Mouse (Mus musculus) embryo, embryonic 9.5 days (tissue): ENCODE measurements around the gene Jade2.
"Not testable (repeated sequence)": the region's sequence is repeated elsewhere in the genome, so short reads cannot be mapped to it uniquely, and the experiment has no call there.

Experiments used
- DNase-seq: peaks from one replicate; pipeline ENCODE4 v3.0.0-alpha.2; 2017; ENCODE audit errors: extremely low spot score

Gene Jade2

DNA sequence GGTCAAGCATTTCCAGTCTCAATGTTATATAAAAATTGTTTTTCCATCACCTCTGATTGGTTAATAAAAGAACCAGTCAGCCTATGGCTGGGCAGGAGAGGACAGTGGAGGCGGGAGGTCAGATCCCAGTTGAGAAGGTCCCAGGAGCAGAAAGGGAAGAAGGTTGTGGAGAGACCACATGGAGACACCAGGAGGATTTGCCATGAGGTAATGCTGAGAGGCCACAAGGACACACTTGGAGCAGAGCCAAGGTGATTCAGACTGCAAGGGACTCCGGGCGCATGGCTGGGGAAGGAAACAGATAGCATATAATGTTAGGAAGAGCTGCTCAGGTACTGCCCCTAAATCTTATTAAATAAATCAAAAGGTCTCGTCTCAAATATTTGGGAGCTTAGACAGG lies 61.2 kb downstream of the Jade2 start:
- DNase-seq = no peak

- DNase-seq = no peak
Measured at GRCm38 (mm10) chr11:51790662-51791061, 66.8 kb downstream of the Jade2 start.

- not testable (repeated sequence) for DNase-seq
Measured at GRCm38 (mm10) chr11:51789735-51790134, 67.7 kb downstream of the Jade2 start.

- peak; percentile 39 for DNase-seq
Measured at GRCm38 (mm10) chr11:51785926-51786325, 71.5 kb downstream of the Jade2 start.

GRCm38 (mm10) chr11:51782721-51783120 lies 74.7 kb downstream of the Jade2 start:
- no peak for DNase-seq

GRCm38 (mm10) chr11:51780773-51781267 lies 76.6 kb downstream of the Jade2 start:
- no peak for DNase-seq

DNA sequence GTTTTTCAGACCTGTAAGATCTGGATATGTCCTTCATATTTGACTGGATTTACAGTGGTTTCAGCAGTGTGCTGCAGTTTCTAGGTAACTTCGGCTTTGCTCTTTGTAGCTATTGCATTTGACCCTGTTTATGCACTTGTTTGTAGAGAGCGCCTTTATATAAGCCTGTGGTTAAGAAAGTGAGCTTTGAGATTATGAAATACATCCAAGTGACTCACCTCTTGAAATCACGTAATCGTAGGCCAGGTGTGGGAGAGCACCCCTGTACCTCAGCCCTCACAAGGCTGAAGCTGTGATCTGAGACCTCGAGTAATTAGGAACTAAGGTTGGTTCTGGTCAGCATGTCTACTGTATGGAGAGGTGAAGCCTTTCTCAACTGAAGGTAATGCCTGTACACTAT lies 80.0 kb downstream of the Jade2 start:
- no peak for DNase-seq

- DNase-seq = no peak
Measured at GRCm38 (mm10) chr11:51775507-51775906, 81.9 kb downstream of the Jade2 start.

DNA sequence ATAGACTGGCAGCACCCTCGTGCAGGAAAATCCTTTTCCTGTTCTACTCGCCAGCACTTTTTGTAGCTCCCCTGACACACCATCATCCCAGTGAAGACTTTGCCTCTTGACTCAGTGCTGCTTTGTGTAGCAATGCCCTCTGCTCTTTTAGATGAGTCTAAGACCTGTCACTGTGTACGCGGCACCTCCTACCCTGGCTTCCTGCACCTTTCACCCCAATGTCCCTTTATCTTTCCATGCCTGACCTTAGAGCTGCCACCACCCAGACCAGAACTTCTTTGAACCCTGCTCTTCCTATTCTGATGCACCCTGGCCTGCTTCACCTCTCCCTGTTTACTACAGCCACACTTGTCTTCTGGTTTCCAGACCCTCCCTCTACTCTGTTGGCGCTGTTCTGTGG lies 89.2 kb downstream of the Jade2 start:
- DNase-seq = no peak

- DNase-seq = no peak
Measured at GRCm38 (mm10) chr11:51767579-51768220, 89.8 kb downstream of the Jade2 start.

- DNase-seq = no peak
Measured at GRCm38 (mm10) chr11:51764816-51765215, 92.6 kb downstream of the Jade2 start.

- no peak for DNase-seq
Measured at GRCm38 (mm10) chr11:51763955-51764354, 93.5 kb downstream of the Jade2 start.
